Comparison of ENCODE assay signal across 7 mouse cellular contexts in the genomic region with DNA sequence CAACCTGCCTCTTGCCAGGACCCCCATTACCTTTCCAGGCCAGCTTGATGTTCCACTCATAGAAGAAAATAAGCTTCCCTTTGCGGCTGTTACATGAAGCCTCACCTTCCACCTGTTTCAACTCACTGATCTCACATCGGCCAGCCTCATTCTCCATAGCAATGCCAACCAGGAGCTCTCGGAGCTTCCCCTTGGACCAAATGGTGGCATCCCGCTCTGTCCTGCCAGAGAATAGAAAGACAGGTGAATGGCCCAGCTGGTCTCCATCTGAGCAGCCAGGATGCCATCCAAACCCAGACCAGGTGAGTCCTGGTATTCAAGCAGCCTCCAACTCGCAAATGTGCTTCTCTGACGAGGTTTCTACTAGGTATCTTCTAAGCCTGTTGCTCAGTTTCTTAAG. TPM values are rescaled to one million over a fixed set of nuclear protein-coding genes. Genes with fewer than 3 reads are reported as not detected.
DNase-seq lines count a peak whose midpoint lies in the region; ATAC-seq and TF ChIP-seq lines count a peak whose summit lies in the region.

No protein-coding gene starts in this region.

- H3ac ChIP-seq in myocyte (ENCODE audit: control insufficient read depth, insufficient read length): peak overlapping the region; percentile 71

- H3K4me2 ChIP-seq in embryonic facial prominence, embryonic 12.5 days (replicated peaks): peak overlapping the region; percentile 93
- H3K4me2 ChIP-seq in intestine, postnatal 0 days (replicated peaks; ENCODE audit: low read depth): peak overlapping the region; percentile 64
- H3K4me2 ChIP-seq in myocyte (ENCODE audit: low read depth): peak overlapping the region; percentile 92

- peaks cover 7% of the 10 kb centered on the region for H3K4me1 ChIP-seq in thymus, adult 2 months (replicated peaks; ENCODE audit: control insufficient read depth, insufficient read depth, low read length)
- H3K4me1 ChIP-seq in embryonic facial prominence, embryonic 12.5 days: peaks cover 18% of the 10 kb centered on the region
- 0 out of 2 replicates have a peak, but pooled peaks cover 10% of the 10 kb centered on the region for H3K4me1 ChIP-seq in intestine, postnatal 0 days (replicated peaks; ENCODE audit: control insufficient read depth, insufficient read depth, low read length)

- no peak overlapping the region for H3K27ac ChIP-seq in thymus, adult 2 months (ENCODE audit: control insufficient read depth, insufficient read depth, low read length)
- no peak overlapping the region; the same call in 1 of the 2 replicates for H3K27ac ChIP-seq in embryonic facial prominence, embryonic 12.5 days
- H3K27ac ChIP-seq in intestine, postnatal 0 days (ENCODE audit: low read depth, low read length): no peak overlapping the region

- no peak for TF ChIP-seq CTCF in thymus, adult 2 months (IDR thresholded peaks at IDR 0.05; ENCODE audit: borderline replicate concordance, control insufficient read depth, extremely low read depth, insufficient read depth, low read length, poor library complexity)
- TF ChIP-seq CTCF in intestine, postnatal 0 days (IDR thresholded peaks at IDR 0.05; ENCODE audit: low read depth): no peak

- H3K4me3 ChIP-seq in thymus, adult 2 months (ENCODE audit: control insufficient read depth, insufficient read depth, low read length): no peak overlapping the region
- H3K4me3 ChIP-seq in embryonic facial prominence, embryonic 12.5 days: peak overlapping the region; percentile 73
- peak overlapping the region; percentile 75 for H3K4me3 ChIP-seq in intestine, postnatal 0 days (ENCODE audit: low read depth, low read length)
- peak overlapping the region; percentile 57 for H3K4me3 ChIP-seq in myocyte

- DNase-seq in thymus, adult 2 months: peak; percentile 8
- DNase-seq in thymus, adult 18-20 months: no peak
- DNase-seq in urinary bladder, postnatal 25 days (ENCODE audit: low spot score): no peak
- DNase-seq in frontal cortex, postnatal 36 days (ENCODE audit: low spot score in 2 of 2): no peak

- H3K9me3 ChIP-seq in embryonic facial prominence, embryonic 12.5 days: no peaks in the 10 kb centered on the region
- no peaks in the 10 kb centered on the region for H3K9me3 ChIP-seq in intestine, postnatal 0 days (ENCODE audit: control insufficient read depth)

- ATAC-seq in embryonic facial prominence, embryonic 12.5 days (ENCODE audit: insufficient number of reproducible peaks, insufficient read depth, low FRiP score, low TSS enrichment): no peak
- ATAC-seq in intestine, postnatal 0 days: no peak

- H3K36me3 ChIP-seq in thymus, adult 2 months (ENCODE audit: control insufficient read depth, insufficient read depth, low read length): peaks cover 12% of the 10 kb centered on the region
- H3K36me3 ChIP-seq in embryonic facial prominence, embryonic 12.5 days: peaks cover 44% of the 10 kb centered on the region
- H3K36me3 ChIP-seq in intestine, postnatal 0 days (ENCODE audit: control insufficient read depth, insufficient read depth): peaks cover 28% of the 10 kb centered on the region
- H3K36me3 ChIP-seq in myocyte (ENCODE audit: control insufficient read depth, insufficient read depth): peaks cover 30% of the 10 kb centered on the region

- H3K27me3 ChIP-seq in thymus, adult 2 months (ENCODE audit: control insufficient read depth, insufficient read depth, low read length): no peaks in the 10 kb centered on the region
- no peaks in the 10 kb centered on the region for H3K27me3 ChIP-seq in embryonic facial prominence, embryonic 12.5 days
- no peaks in the 10 kb centered on the region for H3K27me3 ChIP-seq in intestine, postnatal 0 days (replicated peaks; ENCODE audit: control insufficient read depth, insufficient read depth, low read length)
- H3K27me3 ChIP-seq in myocyte (ENCODE audit: control insufficient read depth, insufficient read depth, insufficient read length): no peaks in the 10 kb centered on the region

- H3K79me2 ChIP-seq in myocyte (ENCODE audit: control insufficient read depth, insufficient read depth): peaks cover 33% of the 10 kb centered on the region

- peak overlapping the region; percentile 79 for H3K9ac ChIP-seq in embryonic facial prominence, embryonic 12.5 days
- 0 out of 2 replicates have a peak overlapping the region, but pooled peaks have one; percentile 3 for H3K9ac ChIP-seq in intestine, postnatal 0 days (ENCODE audit: low read depth, low read length)

- no peak for TF ChIP-seq POLR2A in thymus, adult 2 months (IDR thresholded peaks at IDR 0.05; ENCODE audit: control insufficient read depth, extremely low read depth, insufficient read depth, low read length, poor library complexity)
- TF ChIP-seq POLR2A in myocyte (IDR thresholded peaks at IDR 0.05; ENCODE audit: insufficient read length, low read depth): no peak

- 70% methylated on average over 6 of the region's 6 CpGs for WGBS in thymus, adult 2 months
- WGBS in embryonic facial prominence, embryonic 12.5 days: 42% methylated on average over 6 of the region's 6 CpGs
- 39% methylated on average over 6 of the region's 6 CpGs for WGBS in intestine, postnatal 0 days

TF ChIP-seq in myocyte, 11 proteins besides CTCF, POLR2A, EP300 and RAD21:
- TF ChIP-seq REST (IDR thresholded peaks at IDR 0.05; ENCODE audit: insufficient read depth, insufficient read length): no peak
- no peak for TF ChIP-seq CEBPB (IDR thresholded peaks at IDR 0.05; ENCODE audit: insufficient read depth, poor library complexity, severe bottlenecking)
- no peak for TF ChIP-seq E2F4 (IDR thresholded peaks at IDR 0.05; ENCODE audit: insufficient read depth)
- TF ChIP-seq SRF (IDR thresholded peaks at IDR 0.05; ENCODE audit: control insufficient read depth, insufficient read length, low read depth): no peak
- no peak for TF ChIP-seq POLR2AphosphoS2 (IDR thresholded peaks at IDR 0.05; ENCODE audit: insufficient read length, low read depth)
- no peak for TF ChIP-seq TCF3 (IDR thresholded peaks at IDR 0.05; ENCODE audit: insufficient read length, low read depth)
- no peak for TF ChIP-seq USF1 (IDR thresholded peaks at IDR 0.05; ENCODE audit: low read depth)
- TF ChIP-seq MYOG (IDR thresholded peaks at IDR 0.05; ENCODE audit: control insufficient read depth in 1 of 3, insufficient read depth in 1 of 3, insufficient read length in 2 of 3, low read depth in 2 of 3): no peak
- TF ChIP-seq TCF12 (IDR thresholded peaks at IDR 0.05; ENCODE audit: insufficient read depth, poor library complexity, severe bottlenecking): no peak
- TF ChIP-seq MYOD1 (IDR thresholded peaks at IDR 0.05; ENCODE audit: control insufficient read depth in 1 of 3, insufficient read length in 2 of 3, low read depth in 2 of 3): no peak
- TF ChIP-seq MAX (IDR thresholded peaks at IDR 0.05; ENCODE audit: low read depth): no peak

RNA-seq across cellular contexts. Expression of gene Ahsa2, which starts 1.2 kb away (rescaled TPM):
- polyA plus RNA-seq in thymus, adult 2 months (2012; rRNA removed): 9.0 and 9.6 TPM in 2 replicates
- 122 and 132 TPM in 2 replicates for polyA plus RNA-seq in embryonic facial prominence, embryonic 12.5 days (2016; fragmentation: Nextera tagmentation; extraction: Ambion mirVana)
- polyA plus RNA-seq in intestine, postnatal 0 days (2015; fragmentation: Nextera tagmentation; extraction: Ambion mirVana): 25.7 and 26.1 TPM in 2 replicates
- 31.1 TPM for polyA plus RNA-seq in myocyte (2012; fragmentation: generic; extraction: Trizol)

RNA-seq across cellular contexts. Expression of gene 1700093K21Rik, which starts 24.3 kb away (rescaled TPM):
- 0.33 TPM in 1 of 2 replicates, not detected in the other for polyA plus RNA-seq in thymus, adult 2 months (2012; rRNA removed)
- 0.19 TPM in 1 of 2 replicates, not detected in the other for polyA plus RNA-seq in embryonic facial prominence, embryonic 12.5 days (2016; fragmentation: Nextera tagmentation; extraction: Ambion mirVana)
- 0.21 TPM in 1 of 2 replicates, not detected in the other for polyA plus RNA-seq in intestine, postnatal 0 days (2015; fragmentation: Nextera tagmentation; extraction: Ambion mirVana)
- 0.22 TPM for polyA plus RNA-seq in myocyte (2012; fragmentation: generic; extraction: Trizol)
